Mouse (Mus musculus): ENCODE results near the gene Pdlim4.

DNA sequence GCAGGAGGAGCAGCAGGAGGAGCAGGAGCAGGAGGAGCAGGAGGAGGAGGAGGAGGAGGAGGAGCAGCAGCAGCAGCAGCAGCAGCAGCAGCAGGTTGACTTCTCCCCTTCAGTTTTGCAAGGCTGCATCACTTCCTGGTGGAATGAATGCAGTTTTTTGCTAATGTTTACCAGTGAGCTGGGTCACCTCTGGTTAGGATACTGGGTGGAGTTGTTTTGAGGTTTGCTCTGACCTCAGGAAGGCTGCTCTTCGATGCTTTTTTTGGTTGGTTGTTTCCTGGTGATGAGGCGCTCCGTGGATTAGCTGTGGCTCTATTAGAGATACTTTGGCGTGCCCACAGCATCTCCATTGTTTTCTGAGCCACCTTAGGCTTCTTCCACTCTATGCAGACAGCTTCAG lies 51.2 kb downstream of the Pdlim4 start:
- no peak for TF ChIP-seq MXI1 (IDR thresholded peaks at IDR 0.05; ENCODE audit: low read depth, low read length)
- TF ChIP-seq CTCF (conservative IDR thresholded peaks at IDR 0.05 in 1 of 2, IDR thresholded peaks at IDR 0.05 in 1 of 2; ENCODE audit: low read depth in 2 of 2, low read length in 2 of 2): no peak
- no peak for TF ChIP-seq KAT2A (IDR thresholded peaks at IDR 0.05; ENCODE audit: insufficient replicate concordance, low read length)

Measured in CH12.LX (cell line).